Mouse (Mus musculus) myocyte (in vitro differentiated cells): Measurements from ENCODE around the gene Ryr2.

Experiments
- POLR2A ChIP-seq: IDR thresholded peaks from one replicate; pipeline ENCODE4 v1.6.1; 2011; ENCODE audit warnings: low read depth, mild to moderate bottlenecking, control low read depth, moderate library complexity; ENCODE audit not compliant: insufficient read length
- USF1 ChIP-seq: IDR thresholded peaks from one replicate; pipeline ENCODE4 v1.6.1; 2011; ENCODE audit warnings: low read depth, mild to moderate bottlenecking, control low read depth, moderate library complexity

DNA sequence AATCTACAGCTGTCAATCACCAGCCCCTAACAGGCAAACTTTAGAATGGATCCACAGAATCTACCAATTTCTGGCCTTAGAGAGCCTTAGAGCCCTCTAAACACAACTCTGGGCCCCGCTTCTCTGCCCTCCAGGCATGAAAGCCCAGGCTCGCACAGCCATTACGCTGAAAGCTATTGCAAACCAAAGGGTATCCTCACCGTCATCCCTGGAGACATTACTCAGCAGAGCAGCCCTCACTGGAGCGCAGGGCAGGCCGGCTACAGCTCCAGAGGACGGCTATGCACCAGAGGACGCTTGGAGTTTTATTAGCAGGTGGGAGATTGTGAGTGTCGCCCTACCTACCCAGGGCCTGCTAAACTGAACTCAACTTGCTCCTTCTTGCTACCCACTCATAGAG is 88.7 kb downstream of the Ryr2 start:
- TF ChIP-seq POLR2A: no peak
- TF ChIP-seq USF1: no peak
